ENCODE assay signal across 8 mouse cellular contexts in the genomic region with DNA sequence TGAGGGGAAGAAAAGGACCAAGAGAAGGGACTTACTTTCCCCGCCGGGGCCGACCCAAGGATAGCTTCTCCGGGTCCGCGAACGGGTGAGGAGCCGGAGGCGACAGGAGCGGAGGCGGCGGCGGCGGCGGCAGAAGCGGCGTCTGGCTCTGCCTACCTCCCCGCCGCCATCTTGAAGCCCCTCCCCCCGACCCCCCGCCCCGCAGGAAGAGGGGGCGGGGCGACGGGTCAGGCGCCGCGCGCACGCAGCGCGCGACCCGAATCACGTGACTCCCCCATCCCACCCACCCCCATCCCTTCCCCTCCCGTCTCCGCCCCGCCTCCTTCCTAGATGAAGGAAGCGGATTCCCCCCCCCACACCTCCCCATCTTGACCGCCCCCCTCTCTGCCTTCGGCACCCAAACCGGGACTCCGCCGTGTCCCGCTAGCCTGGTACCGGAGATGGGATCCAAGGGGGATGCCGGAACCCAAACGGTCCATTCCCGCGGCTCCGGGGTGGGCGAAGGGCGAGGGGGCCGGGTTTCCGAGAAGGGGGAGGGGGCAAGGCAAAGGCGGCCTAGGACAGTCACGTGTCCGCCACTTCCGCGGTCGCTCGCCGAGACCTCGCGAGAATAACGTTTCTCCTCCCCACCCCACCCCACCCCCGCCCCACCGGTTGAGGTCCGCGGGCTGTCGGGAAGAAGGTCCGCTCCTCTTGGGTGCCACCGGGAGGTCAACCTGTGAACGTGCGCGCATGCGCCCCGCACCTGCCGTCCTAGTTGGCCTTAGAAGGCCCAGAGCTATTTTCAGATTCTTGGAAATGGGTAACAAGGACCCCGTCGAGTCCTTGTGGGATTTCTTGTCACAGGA. TPM values are rescaled to one million over a fixed set of nuclear protein-coding genes. Genes with fewer than 3 reads are reported as not detected.
DNase-seq lines count a peak whose midpoint lies in the region; ATAC-seq and TF ChIP-seq lines count a peak whose summit lies in the region.

Gene Sbno1 (minus strand): TSS at position 590 of the 848 bp plus-strand sequence.

- under 1% methylated on average over 54 of the region's 81 CpGs for WGBS in forebrain, embryonic 12.5 days
- WGBS in heart, postnatal 0 days = under 1% methylated on average over 49 of the region's 81 CpGs
- under 1% methylated on average over 26 of the region's 81 CpGs for WGBS in liver, postnatal 0 days (ENCODE audit: insufficient replicate concordance)
- under 1% methylated on average over 53 of the region's 81 CpGs for WGBS in neural tube, embryonic 14.5 days

- H3K9ac ChIP-seq in CH12.LX (ENCODE audit: insufficient read depth, low read depth) = peak within 1 kb of the TSS; percentile 97
- peak within 1 kb of the TSS; percentile 98 for H3K9ac ChIP-seq in forebrain, embryonic 12.5 days
- H3K9ac ChIP-seq in heart, postnatal 0 days (replicated peaks; ENCODE audit: low read depth, low read length) = peak within 1 kb of the TSS; percentile 82
- peak within 1 kb of the TSS; percentile 95 for H3K9ac ChIP-seq in liver, postnatal 0 days (replicated peaks)
- peak within 1 kb of the TSS; percentile 81 for H3K9ac ChIP-seq in neural tube, embryonic 14.5 days (replicated peaks; ENCODE audit: low read depth, low read length)

- dilution Hi-C loops in CH12.LX (cut with MboI; ENCODE audit: extremely low pct_ligation_motif_present, extremely low pct_unique_long_range_greater_than_20kb, low sequenced_read_pairs) = no loop called here

- H3K36me3 ChIP-seq in CH12.LX (replicated peaks in 1 of 2; ENCODE audit: control insufficient read depth in 1 of 2, insufficient read depth in 1 of 2, low read length in 1 of 2) = peaks cover 0 to 13% of the 10 kb centered on the region in 2 experiments
- peaks cover 5% of the 10 kb centered on the region; the same call in 1 of the 2 replicates for H3K36me3 ChIP-seq in forebrain, embryonic 12.5 days (replicated peaks)
- 0 out of 2 replicates have a peak, but pooled peaks cover 6% of the 10 kb centered on the region for H3K36me3 ChIP-seq in heart, postnatal 0 days (replicated peaks; ENCODE audit: control insufficient read depth, insufficient read depth, low read length)
- no peaks in the 10 kb centered on the region for H3K36me3 ChIP-seq in liver, postnatal 0 days (replicated peaks; ENCODE audit: insufficient read depth, low read length)
- no peaks in the 10 kb centered on the region for H3K36me3 ChIP-seq in neural tube, embryonic 14.5 days (ENCODE audit: control insufficient read depth, insufficient read depth, low read length)

- peaks cover 44% of the 10 kb centered on the region for H3K79me2 ChIP-seq in CH12.LX (replicated peaks; ENCODE audit: control insufficient read depth, extremely low read depth, insufficient read depth, poor library complexity, severe bottlenecking)

- peak within 1 kb of the TSS; percentile 74; the same call in 1 of the 2 replicates for H3K27ac ChIP-seq in CH12.LX (ENCODE audit: insufficient read depth, low read depth)
- H3K27ac ChIP-seq in forebrain, embryonic 12.5 days = peak within 1 kb of the TSS; percentile 88
- peak within 1 kb of the TSS; percentile 80 for H3K27ac ChIP-seq in heart, postnatal 0 days (ENCODE audit: low read depth)
- H3K27ac ChIP-seq in liver, postnatal 0 days (ENCODE audit: low read depth) = peak within 1 kb of the TSS; percentile 93
- peak within 1 kb of the TSS; percentile 93 for H3K27ac ChIP-seq in neural tube, embryonic 14.5 days (ENCODE audit: low read depth, low read length)

- no peak for TF ChIP-seq RAD21 in CH12.LX (IDR thresholded peaks at IDR 0.05; ENCODE audit: low read depth, low read length)

- in situ Hi-C loops in CH12.LX (cut with MboI; ENCODE audit: low pct_ligation_motif_present, low pct_unique_long_range_greater_than_20kb, low sequenced_read_pairs) = loop anchor here (25.0 kb wide), 1 partner anchor 437 kb away; the partner anchor contains the start of genes Ccdc92 and Zfp664

- TF ChIP-seq POLR2A in CH12.LX (IDR thresholded peaks at IDR 0.05; ENCODE audit: low read depth, low read length) = peak; percentile 56

- H3K9me3 ChIP-seq in CH12.LX (replicated peaks; ENCODE audit: low read length) = no peaks in the 10 kb centered on the region
- H3K9me3 ChIP-seq in forebrain, embryonic 12.5 days = no peaks in the 10 kb centered on the region
- no peaks in the 10 kb centered on the region for H3K9me3 ChIP-seq in heart, postnatal 0 days (replicated peaks; ENCODE audit: control insufficient read depth, low read length)
- no peaks in the 10 kb centered on the region for H3K9me3 ChIP-seq in liver, postnatal 0 days (ENCODE audit: low read length)
- H3K9me3 ChIP-seq in neural tube, embryonic 14.5 days (ENCODE audit: control insufficient read depth, low read length) = no peaks in the 10 kb centered on the region

- H3K27me3 ChIP-seq in CH12.LX (replicated peaks) = no peaks in the 10 kb centered on the region
- no peaks in the 10 kb centered on the region for H3K27me3 ChIP-seq in forebrain, embryonic 12.5 days
- no peaks in the 10 kb centered on the region for H3K27me3 ChIP-seq in heart, postnatal 0 days (ENCODE audit: control insufficient read depth, insufficient read depth, low read length)
- no peaks in the 10 kb centered on the region for H3K27me3 ChIP-seq in liver, postnatal 0 days (ENCODE audit: insufficient read depth, low read length)
- H3K27me3 ChIP-seq in neural tube, embryonic 14.5 days (ENCODE audit: control insufficient read depth, insufficient read depth, low read length) = no peaks in the 10 kb centered on the region

- peak within 1 kb of the TSS; percentile 94 to 98 (median 97) for H3K4me3 ChIP-seq in CH12.LX (replicated peaks in 1 of 3; ENCODE audit: low read depth in 2 of 3, low read length in 2 of 3, poor library complexity in 1 of 3)
- peak within 1 kb of the TSS; percentile 99 for H3K4me3 ChIP-seq in forebrain, embryonic 12.5 days (replicated peaks)
- peak within 1 kb of the TSS; percentile 78 for H3K4me3 ChIP-seq in heart, postnatal 0 days (ENCODE audit: low read depth, low read length)
- H3K4me3 ChIP-seq in liver, postnatal 0 days (ENCODE audit: low read depth, low read length) = peak within 1 kb of the TSS; percentile 94
- H3K4me3 ChIP-seq in neural tube, embryonic 14.5 days (ENCODE audit: low read depth, low read length) = peak within 1 kb of the TSS; percentile 95

- peak; percentile 95 for DNase-seq in CH12.LX (ENCODE audit: extremely low read depth)
- peak; percentile 90 for DNase-seq in c-Kit-positive CD71-positive TER-119-negative erythroid progenitor cells, embryonic 14.5 days (ENCODE audit: low read depth)
- peak; percentile 97 for DNase-seq in heart, postnatal 0 days (ENCODE audit: low spot score)
- peak; percentile 94 to 96 for DNase-seq in kidney, postnatal 4 days
- peak; percentile 96 for DNase-seq in liver, postnatal 0 days
- DNase-seq in testis, postnatal 10 days (ENCODE audit: low spot score) = peak; percentile 96

- 0 out of 4 replicates have a peak, but pooled peaks of 1 of the 2 experiments have one; percentile 7 for TF ChIP-seq CTCF in CH12.LX (conservative IDR thresholded peaks at IDR 0.05 in 1 of 2, IDR thresholded peaks at IDR 0.05 in 1 of 2; ENCODE audit: low read depth in 2 of 2, low read length in 2 of 2)
- no peak; the same call in 1 of the 2 replicates for TF ChIP-seq CTCF in heart, postnatal 0 days (IDR thresholded peaks at IDR 0.05; ENCODE audit: low read depth)
- TF ChIP-seq CTCF in liver, postnatal 0 days (IDR thresholded peaks at IDR 0.05; ENCODE audit: low read depth) = peak; percentile 40

- H3K4me1 ChIP-seq in CH12.LX (ENCODE audit: control insufficient read depth in 1 of 2, insufficient read depth in 2 of 2) = peaks cover 7 to 22% of the 10 kb centered on the region in 2 experiments
- H3K4me1 ChIP-seq in forebrain, embryonic 12.5 days = peaks cover 7% of the 10 kb centered on the region
- no peaks in the 10 kb centered on the region; the same call in 1 of the 2 replicates for H3K4me1 ChIP-seq in heart, postnatal 0 days (ENCODE audit: control insufficient read depth, insufficient read depth)
- H3K4me1 ChIP-seq in liver, postnatal 0 days (ENCODE audit: insufficient read depth) = peaks cover 12% of the 10 kb centered on the region
- H3K4me1 ChIP-seq in neural tube, embryonic 14.5 days (ENCODE audit: control insufficient read depth, insufficient read depth, low read length) = peaks cover 14% of the 10 kb centered on the region

- ATAC-seq in forebrain, embryonic 12.5 days (ENCODE audit: low FRiP score) = peak; percentile 95
- peak; percentile 95 for ATAC-seq in heart, postnatal 0 days (ENCODE audit: insufficient read depth, low read depth)
- ATAC-seq in liver, postnatal 0 days = peak; percentile 94
- ATAC-seq in neural tube, embryonic 14.5 days (ENCODE audit: low read depth) = peak; percentile 92

- no peak for TF ChIP-seq EP300 in CH12.LX (IDR thresholded peaks at IDR 0.05; ENCODE audit: low read length)
- peak; percentile 88; the same call in 1 of the 2 replicates for TF ChIP-seq EP300 in heart, postnatal 0 days (IDR thresholded peaks at IDR 0.05; ENCODE audit: low read depth)
- TF ChIP-seq EP300 in liver, postnatal 0 days (IDR thresholded peaks at IDR 0.05; ENCODE audit: low read depth) = 0 out of 2 replicates have a peak, but pooled peaks have one; percentile 42

- peak within 1 kb of the TSS; percentile 64 for H3K4me2 ChIP-seq in CH12.LX (ENCODE audit: insufficient read depth, low read depth, poor library complexity, severe bottlenecking)
- H3K4me2 ChIP-seq in forebrain, embryonic 12.5 days = peak within 1 kb of the TSS; percentile 78
- peak within 1 kb of the TSS; percentile 85 for H3K4me2 ChIP-seq in heart, postnatal 0 days (ENCODE audit: low read depth, low read length)
- peak within 1 kb of the TSS; percentile 76 for H3K4me2 ChIP-seq in liver, postnatal 0 days (ENCODE audit: low read depth, low read length)
- peak within 1 kb of the TSS; percentile 92 for H3K4me2 ChIP-seq in neural tube, embryonic 14.5 days (ENCODE audit: low read depth, low read length)

TF ChIP-seq in CH12.LX, 34 proteins besides CTCF, POLR2A, EP300 and RAD21 (continues in another document):
- no peak; the same call in 1 of the 2 replicates for TF ChIP-seq MEF2A (IDR thresholded peaks at IDR 0.05; ENCODE audit: borderline replicate concordance, low read depth, low read length)
- no peak for TF ChIP-seq PAX5 (IDR thresholded peaks at IDR 0.05; ENCODE audit: low read length)
- TF ChIP-seq KAT2A (IDR thresholded peaks at IDR 0.05; ENCODE audit: insufficient replicate concordance, low read length) = peak; percentile 67; the same call in 1 of the 2 replicates
- no peak for TF ChIP-seq CHD1 (IDR thresholded peaks at IDR 0.05; ENCODE audit: low read depth, low read length)

RNA-seq across cellular contexts. Expression of gene Sbno1, which starts in this region (rescaled TPM):
- 38.3 and 44.2 TPM in 2 replicates for total RNA-seq in CH12.LX (2012; rRNA removed)
- total RNA-seq in CH12.LX (2014; rRNA removed) = 32.4 and 35.0 TPM in 2 replicates
- polyA plus RNA-seq in CH12.LX (2012; ENCODE audit: insufficient read length, low read depth) = 48.5 and 52.3 TPM in 2 replicates
- 102 and 109 TPM in 2 replicates for polyA plus RNA-seq in forebrain, embryonic 12.5 days (2016; fragmentation: Nextera tagmentation; extraction: Ambion mirVana)
- 27.0 and 33.8 TPM in 2 replicates for total RNA-seq in heart, postnatal 0 days (2014; rRNA removed; ENCODE audit: low replicate concordance)
- 46.8 and 52.8 TPM in 2 replicates for polyA plus RNA-seq in heart, postnatal 0 days (2015; fragmentation: Nextera tagmentation; extraction: Ambion mirVana)
- 30.0 and 30.6 TPM in 2 replicates for polyA plus RNA-seq in liver, postnatal 0 days (2015; fragmentation: Nextera tagmentation; extraction: Ambion mirVana)
- polyA plus RNA-seq in neural tube, embryonic 14.5 days (2014; fragmentation: Nextera tagmentation; extraction: Ambion mirVana) = 101 and 102 TPM in 2 replicates

Comparison
In these comparisons a context has a peak if more than half of its experiments do, and no peak if none do; other contexts are left out.
1. Peak in every context shown above with its lines: DNase-seq, ATAC-seq, H3K4me3 ChIP-seq and H3K27ac ChIP-seq.